Mouse (Mus musculus): ENCODE measurements around the gene Zkscan8. TPM values are rescaled to one million over a fixed set of nuclear protein-coding genes. Genes with fewer than 3 reads are reported as not detected.

Zkscan8 gene
- 1.9 and 2.4 TPM in 2 replicates for polyA plus RNA-seq (2015; fragmentation: Nextera tagmentation; extraction: Ambion mirVana)

DNA sequence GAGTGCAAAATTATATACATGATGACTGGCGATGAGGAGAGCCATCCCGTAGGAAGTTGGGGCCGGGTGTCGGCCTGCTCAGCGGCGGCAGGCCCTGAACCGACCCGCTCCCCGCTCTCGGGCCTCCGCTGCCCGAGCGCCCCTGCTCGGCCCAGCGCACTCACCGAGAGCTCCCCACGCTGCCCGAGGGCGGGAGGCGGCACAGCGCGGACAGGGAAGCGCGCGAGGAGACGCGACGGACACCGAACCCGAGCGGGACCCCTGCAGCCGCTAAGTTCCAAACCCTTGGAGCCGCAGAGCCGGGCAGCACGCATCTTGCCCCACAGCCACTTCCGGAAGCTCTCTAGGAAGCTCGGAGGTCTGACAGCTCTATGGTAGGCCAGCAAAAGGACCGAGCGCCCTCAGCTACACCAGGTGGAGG is at the start of gene Zkscan8:
Gene Zkscan8 (minus strand): TSS at position 340 of the 421 bp plus-strand sequence.

DNA sequence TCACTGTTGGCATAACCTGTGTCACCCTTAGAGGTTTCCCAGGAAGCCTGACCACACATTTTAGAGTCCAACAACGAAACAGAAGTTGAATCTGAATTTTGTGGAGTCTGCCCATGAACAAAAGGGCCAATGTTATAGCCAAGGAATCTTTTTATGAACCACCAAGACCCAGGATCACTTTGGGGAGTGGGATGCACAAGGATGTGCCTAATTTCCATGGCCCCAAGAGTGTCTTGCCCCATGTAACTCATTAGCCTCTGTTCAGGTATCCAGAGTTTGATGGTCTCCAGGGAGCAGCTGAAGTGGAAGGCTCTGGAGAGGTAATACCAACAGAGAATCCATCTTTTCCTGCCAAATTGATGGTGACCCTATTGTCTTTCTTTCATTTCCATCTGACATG is 28.9 kb upstream of the Zkscan8 start, which contains the start of gene Olfr1535:
Gene Olfr1535 (minus strand): TSS at position 101 of the 400 bp plus-strand sequence.

DNA sequence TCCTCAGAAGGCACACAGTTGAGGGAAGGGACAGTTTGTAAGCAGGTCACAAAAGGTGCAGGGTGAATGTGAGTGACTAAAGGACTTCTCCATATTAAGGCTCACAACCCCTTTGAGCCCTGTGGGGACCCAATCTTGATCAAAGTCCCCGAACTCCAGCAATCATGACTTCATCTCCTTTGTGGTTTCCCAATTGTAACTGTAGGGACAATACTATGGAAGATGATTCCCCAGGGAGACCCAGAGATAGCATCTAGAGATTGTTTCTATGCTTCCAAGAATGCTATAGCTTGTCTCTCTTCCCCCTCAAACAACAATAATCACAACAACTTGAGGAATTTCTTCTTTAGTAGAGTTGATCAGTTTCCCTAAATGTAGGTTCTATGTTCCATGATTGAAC is 11.8 kb upstream of the Zkscan8 start, which contains the start of gene Olfr1366:
Gene Olfr1366 (minus strand): TSS at position 101 of the 400 bp plus-strand sequence.

DNA sequence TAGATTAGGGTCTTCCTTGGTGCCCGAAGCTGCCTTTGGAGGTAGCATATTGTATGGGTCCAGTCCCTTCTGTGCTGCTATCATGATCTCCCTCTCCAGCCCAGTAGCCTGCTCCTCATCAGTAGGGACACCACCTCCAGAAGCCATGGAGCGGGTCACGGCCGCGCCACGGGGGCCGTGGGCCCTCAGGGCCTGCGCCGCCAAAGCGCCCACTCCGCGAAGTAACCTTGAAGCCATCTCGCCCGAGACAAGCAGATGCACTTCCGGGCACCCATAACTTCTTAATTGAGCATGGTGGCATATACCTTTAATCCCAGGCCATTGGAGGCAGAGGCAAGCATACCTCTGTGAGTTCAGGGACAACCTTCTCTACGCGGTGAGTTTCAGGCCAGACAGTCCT is 29.7 kb downstream of the Zkscan8 start, which contains the start of gene Gm11273:
Gene Gm11273 (minus strand): TSS at position 237 of the 400 bp plus-strand sequence.

DNA sequence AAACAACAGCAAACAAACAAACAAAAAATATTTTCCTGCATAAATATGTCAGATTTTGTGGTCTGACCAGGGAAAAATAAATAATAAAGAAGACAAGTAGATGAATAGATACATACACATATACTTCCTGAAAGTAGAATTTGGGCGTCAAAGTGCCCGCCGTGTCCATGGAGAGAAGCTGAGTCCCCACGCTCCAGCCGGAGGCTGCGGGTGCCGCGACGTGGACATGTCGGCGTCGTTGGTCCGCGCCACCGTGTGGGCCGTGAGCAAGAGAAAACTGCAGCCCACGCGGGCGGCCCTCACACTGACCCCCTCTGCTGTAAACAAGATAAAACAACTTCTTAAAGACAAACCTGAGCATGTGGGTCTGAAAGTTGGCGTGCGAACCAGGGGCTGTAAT is 35.8 kb downstream of the Zkscan8 start, which contains the start of gene AK157302:
Gene AK157302 (plus strand): TSS at position 144 of the 400 bp plus-strand sequence.

DNA sequence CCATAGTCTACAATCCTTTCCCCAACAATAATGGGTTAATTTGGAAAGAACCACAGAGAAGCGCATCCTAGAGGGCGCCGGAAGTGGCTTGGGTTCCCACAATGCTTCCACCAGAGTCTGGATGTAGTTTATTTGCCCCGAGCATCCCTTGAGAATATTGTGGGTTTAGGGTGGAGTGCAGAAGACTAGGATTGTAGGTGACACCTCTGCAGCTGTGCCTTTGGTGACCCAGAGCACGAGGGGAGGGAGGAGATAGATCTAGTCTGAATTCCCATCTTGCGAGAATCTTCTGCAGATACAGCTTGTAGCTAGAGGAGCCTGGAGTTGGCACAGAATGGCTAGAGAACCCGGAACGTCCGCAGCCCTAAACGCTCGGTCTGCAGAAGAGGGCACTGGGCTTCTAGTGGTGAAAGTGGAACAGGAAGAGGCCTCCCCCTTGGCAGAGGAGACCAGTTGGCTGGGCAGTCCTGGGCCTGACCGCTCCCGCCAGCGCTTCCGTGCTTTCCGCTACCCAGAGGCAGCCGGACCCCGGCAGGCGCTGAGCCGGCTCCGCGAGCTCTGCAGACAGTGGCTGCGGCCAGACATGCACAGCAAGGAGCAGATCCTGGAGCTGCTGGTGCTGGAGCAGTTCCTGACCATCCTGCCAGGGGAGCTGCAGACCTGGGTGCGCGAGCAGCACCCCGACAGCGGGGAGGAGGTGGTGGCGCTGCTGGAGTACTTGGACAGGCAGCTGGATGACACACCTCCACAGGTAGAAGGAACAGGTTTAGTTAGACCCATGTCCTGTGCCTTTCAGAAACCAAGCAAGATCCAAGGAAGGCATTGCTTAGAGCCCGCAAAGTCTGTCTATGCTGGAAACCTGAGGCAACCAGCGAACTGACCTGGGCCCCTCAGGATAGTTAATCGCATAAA is 51.9 kb downstream of the Zkscan8 start, which contains the start of the genes Zkscan4 and Gm10065:
Gene Zkscan4 (plus strand): TSS at position 149 of the 912 bp plus-strand sequence.
Gene Gm10065 (minus strand): TSS at position 683 of the 912 bp plus-strand sequence.

DNA sequence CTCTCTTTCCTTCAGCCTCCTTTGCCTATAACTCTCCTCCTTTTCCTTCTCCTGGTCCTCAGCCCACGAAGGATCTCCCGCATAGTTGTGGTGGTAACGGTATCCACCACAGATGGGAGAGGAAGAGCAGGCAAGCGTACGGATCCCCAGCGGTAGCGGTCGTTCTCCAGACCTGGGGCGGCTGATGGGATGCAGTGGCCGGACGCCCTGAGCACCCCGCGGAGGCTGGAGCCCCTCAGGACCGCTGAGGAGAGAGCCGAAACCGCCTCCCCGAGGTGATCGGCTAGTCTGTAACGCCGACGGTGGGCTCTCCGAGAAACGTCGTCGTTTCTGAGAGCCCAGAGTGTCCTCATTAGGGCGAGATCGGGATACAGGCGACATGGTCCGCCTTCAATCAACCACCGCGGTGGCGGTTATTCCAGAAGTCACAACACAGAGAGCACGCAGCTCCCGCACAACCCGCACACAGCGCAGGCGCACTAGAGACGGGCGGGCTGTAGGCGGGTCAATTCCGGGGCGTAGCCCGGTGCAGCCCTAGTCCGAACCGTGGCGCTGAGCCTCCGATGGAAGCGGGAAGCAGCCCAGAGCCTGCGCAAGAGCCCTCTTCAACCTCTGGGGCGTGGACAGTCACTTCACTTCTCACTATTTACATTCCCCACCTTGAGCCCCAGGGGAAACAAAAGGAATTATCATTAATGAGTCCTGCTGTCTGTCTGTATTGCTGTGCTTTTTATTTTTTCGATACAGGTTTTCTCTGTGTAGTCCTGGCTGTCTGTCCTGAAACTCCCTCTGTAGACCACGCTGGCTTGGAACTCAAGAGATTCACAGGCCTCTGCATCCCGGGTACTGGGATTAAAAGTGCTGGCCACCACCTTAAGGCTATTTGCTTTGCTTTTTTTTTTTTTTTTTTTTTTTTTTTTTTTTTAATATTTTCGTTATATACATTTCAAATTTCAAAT is 62.6 kb downstream of the Zkscan8 start, which contains the start of gene Nkapl:
Gene Nkapl (minus strand): TSS at position 449 of the 959 bp plus-strand sequence.

Other genes starting within 250 kb of the Zkscan8 start
- gene Gpx5, start 238.4 kb downstream of the Zkscan8 start, polyA plus RNA-seq (2015; fragmentation: Nextera tagmentation; extraction: Ambion mirVana), result not detected in 2 replicates
- not detected in 2 replicates for gene Gpx6, start 219.0 kb downstream of the Zkscan8 start, polyA plus RNA-seq (2015; fragmentation: Nextera tagmentation; extraction: Ambion mirVana)
- not detected in 2 replicates for gene Olfr1367, start 184.2 kb downstream of the Zkscan8 start, polyA plus RNA-seq (2015; fragmentation: Nextera tagmentation; extraction: Ambion mirVana)
- gene Zscan12, start 168.3 kb downstream of the Zkscan8 start, polyA plus RNA-seq (2015; fragmentation: Nextera tagmentation; extraction: Ambion mirVana), result 4.2 and 5.2 TPM in 2 replicates
- 38.2 TPM in 2 replicates for gene Zkscan3, start 128.4 kb downstream of the Zkscan8 start, polyA plus RNA-seq (2015; fragmentation: Nextera tagmentation; extraction: Ambion mirVana)
- gene Pgbd1, start 90.1 kb downstream of the Zkscan8 start, polyA plus RNA-seq (2015; fragmentation: Nextera tagmentation; extraction: Ambion mirVana), result 0.99 and 1.4 TPM in 2 replicates
- gene Zscan26, start 77.4 kb downstream of the Zkscan8 start, polyA plus RNA-seq (2015; fragmentation: Nextera tagmentation; extraction: Ambion mirVana), result 10.8 and 14.9 TPM in 2 replicates
- gene Nkapl, start 62.6 kb downstream of the Zkscan8 start, polyA plus RNA-seq (2015; fragmentation: Nextera tagmentation; extraction: Ambion mirVana), result 1.5 and 2.1 TPM in 2 replicates
- gene Zkscan4, start 52.2 kb downstream of the Zkscan8 start, polyA plus RNA-seq (2015; fragmentation: Nextera tagmentation; extraction: Ambion mirVana), result 0.96 and 1.4 TPM in 2 replicates
- gene Gm10065, start 51.7 kb downstream of the Zkscan8 start, polyA plus RNA-seq (2015; fragmentation: Nextera tagmentation; extraction: Ambion mirVana), result not detected in 2 replicates
- gene AK157302, start 35.9 kb downstream of the Zkscan8 start, polyA plus RNA-seq (2015; fragmentation: Nextera tagmentation; extraction: Ambion mirVana), result 1.0 and 1.2 TPM in 2 replicates
- gene Gm11273, start 29.7 kb downstream of the Zkscan8 start, polyA plus RNA-seq (2015; fragmentation: Nextera tagmentation; extraction: Ambion mirVana), result 6.8 and 8.6 TPM in 2 replicates
- gene Olfr1366, start 11.7 kb upstream of the Zkscan8 start, polyA plus RNA-seq (2015; fragmentation: Nextera tagmentation; extraction: Ambion mirVana), result 0.06 TPM in 1 of 2 replicates, not detected in the other
- gene Olfr1535, start 28.8 kb upstream of the Zkscan8 start, polyA plus RNA-seq (2015; fragmentation: Nextera tagmentation; extraction: Ambion mirVana), result 0.07 TPM in 1 of 2 replicates, not detected in the other
- not detected in 2 replicates for gene Olfr1364, start 50.6 kb upstream of the Zkscan8 start, polyA plus RNA-seq (2015; fragmentation: Nextera tagmentation; extraction: Ambion mirVana)
- not detected in 2 replicates for gene Olfr1362, start 82.9 kb upstream of the Zkscan8 start, polyA plus RNA-seq (2015; fragmentation: Nextera tagmentation; extraction: Ambion mirVana)
- not detected in 2 replicates for gene Olfr11, start 111.4 kb upstream of the Zkscan8 start, polyA plus RNA-seq (2015; fragmentation: Nextera tagmentation; extraction: Ambion mirVana)
- not detected in 2 replicates for gene Olfr1361, start 132.3 kb upstream of the Zkscan8 start, polyA plus RNA-seq (2015; fragmentation: Nextera tagmentation; extraction: Ambion mirVana)
- not detected in 2 replicates for gene Olfr1360, start 146.3 kb upstream of the Zkscan8 start, polyA plus RNA-seq (2015; fragmentation: Nextera tagmentation; extraction: Ambion mirVana)
- not detected in 2 replicates for gene Olfr1359, start 167.0 kb upstream of the Zkscan8 start, polyA plus RNA-seq (2015; fragmentation: Nextera tagmentation; extraction: Ambion mirVana)
- gene Hist1h2bl, start 185.0 kb upstream of the Zkscan8 start, polyA plus RNA-seq (2015; fragmentation: Nextera tagmentation; extraction: Ambion mirVana), result 4.7 and 5.7 TPM in 2 replicates
- 57.8 and 92.8 TPM in 2 replicates for gene Hist1h2ai, start 185.3 kb upstream of the Zkscan8 start, polyA plus RNA-seq (2015; fragmentation: Nextera tagmentation; extraction: Ambion mirVana)
- gene Hist1h3h, start 186.5 kb upstream of the Zkscan8 start, polyA plus RNA-seq (2015; fragmentation: Nextera tagmentation; extraction: Ambion mirVana), result 33.5 and 37.1 TPM in 2 replicates
- 7.3 and 10.3 TPM in 2 replicates for gene Hist1h2bm, start 190.9 kb upstream of the Zkscan8 start, polyA plus RNA-seq (2015; fragmentation: Nextera tagmentation; extraction: Ambion mirVana)
- gene Hist1h4j, start 203.9 kb upstream of the Zkscan8 start, polyA plus RNA-seq (2015; fragmentation: Nextera tagmentation; extraction: Ambion mirVana), result 0.62 and 0.67 TPM in 2 replicates
- 14.9 and 17.9 TPM in 2 replicates for gene Hist1h4k, start 219.4 kb upstream of the Zkscan8 start, polyA plus RNA-seq (2015; fragmentation: Nextera tagmentation; extraction: Ambion mirVana)
- gene Hist1h2ak, start 222.7 kb upstream of the Zkscan8 start, polyA plus RNA-seq (2015; fragmentation: Nextera tagmentation; extraction: Ambion mirVana), result 201 and 221 TPM in 2 replicates
- gene Hist1h2bn, start 223.0 kb upstream of the Zkscan8 start, polyA plus RNA-seq (2015; fragmentation: Nextera tagmentation; extraction: Ambion mirVana), result 32.0 and 36.8 TPM in 2 replicates
- gene Hist1h1b, start 249.5 kb upstream of the Zkscan8 start, polyA plus RNA-seq (2015; fragmentation: Nextera tagmentation; extraction: Ambion mirVana), result 52.6 and 68.3 TPM in 2 replicates

All from spleen, postnatal 0 days (tissue).